In genomic region chr11:103198339-103198738, GRCm38 (mm10) we compare ENCODE assay signal across 9 mouse cellular contexts. TPM values are rescaled to one million over a fixed set of nuclear protein-coding genes. Genes with fewer than 3 reads are reported as not detected.
DNase-seq lines count a peak whose midpoint lies in the region; ATAC-seq lines count a peak whose summit lies in the region.
"Had no signal": no experiment of that assay in that cellular context is flagged by ENCODE, and none has a peak within 500 bp of the region (broad histone marks: within the 10 kb centered on the region; RNA-seq: fewer than 3 reads in every experiment).

No protein-coding gene starts in this region.

- peaks cover 23% of the 10 kb centered on the region for H3K4me1 ChIP-seq in heart, embryonic 12.5 days (replicated peaks)
- H3K4me1 ChIP-seq in limb, embryonic 10.5 days = peaks cover 21% of the 10 kb centered on the region

- H3K4me2 ChIP-seq in heart, embryonic 12.5 days = peak overlapping the region; percentile 74

- H3K9me3 ChIP-seq in heart, embryonic 12.5 days (replicated peaks) = no peaks in the 10 kb centered on the region
- H3K9me3 ChIP-seq in limb, embryonic 10.5 days (replicated peaks) = no peaks in the 10 kb centered on the region

- no peak overlapping the region for H3K9ac ChIP-seq in heart, embryonic 12.5 days
- H3K9ac ChIP-seq: liver, embryonic 14.5 days had no signal

- no peak overlapping the region for H3K27ac ChIP-seq in heart, embryonic 12.5 days (ENCODE audit: poor library complexity, severe bottlenecking)
- no peak overlapping the region for H3K27ac ChIP-seq in limb, embryonic 10.5 days
- H3K27ac ChIP-seq: liver, embryonic 14.5 days had no signal

- no peak for DNase-seq in heart, adult 18-20 months
- DNase-seq in thymus, postnatal 14 days = peak; percentile 6
- no peak for DNase-seq in thymus, postnatal 0 days (ENCODE audit: low spot score)
- no peak for DNase-seq in limb, embryonic 10.5 days (ENCODE audit: low spot score)
- DNase-seq in spleen, postnatal 4 days (ENCODE audit: low spot score in 2 of 2) = no peak
- DNase-seq in right cerebral cortex, postnatal 14 days = no peak
- no peak for DNase-seq in adrenal gland, postnatal 4 days (ENCODE audit: low spot score in 2 of 2)

- no peak for ATAC-seq in heart, embryonic 12.5 days (ENCODE audit: insufficient number of reproducible peaks, low FRiP score)

- WGBS in heart, embryonic 12.5 days = 4% methylated on average over 16 of the region's 16 CpGs
- 4% methylated on average over 16 of the region's 16 CpGs for WGBS in limb, embryonic 10.5 days

- H3K27me3 ChIP-seq in heart, embryonic 12.5 days (replicated peaks) = peaks cover 81% of the 10 kb centered on the region
- peaks cover 98% of the 10 kb centered on the region for H3K27me3 ChIP-seq in limb, embryonic 10.5 days (ENCODE audit: low read depth, poor library complexity, severe bottlenecking)

- no peaks in the 10 kb centered on the region for H3K36me3 ChIP-seq in heart, embryonic 12.5 days
- no peaks in the 10 kb centered on the region for H3K36me3 ChIP-seq in limb, embryonic 10.5 days

- peak overlapping the region; percentile 46; the same call in 1 of the 2 replicates for H3K4me3 ChIP-seq in heart, embryonic 12.5 days
- peak overlapping the region; percentile 54 for H3K4me3 ChIP-seq in limb, embryonic 10.5 days

RNA-seq across cellular contexts. Expression of gene 1700023F06Rik, which starts 10.0 kb away (rescaled TPM):
- 0.17 TPM in 1 of 2 replicates, not detected in the other for polyA plus RNA-seq in heart, embryonic 12.5 days (2016; fragmentation: Nextera tagmentation; extraction: Ambion mirVana)
- not detected for total RNA-seq in heart, adult 18-20 months (2021)
- 0.56 and 0.93 TPM in 2 replicates for polyA plus RNA-seq in thymus, postnatal 0 days (2015; fragmentation: Nextera tagmentation; extraction: Ambion mirVana)
- 0.29 and 0.30 TPM in 2 replicates for polyA plus RNA-seq in limb, embryonic 10.5 days (2016; fragmentation: Nextera tagmentation; extraction: Ambion mirVana)
- total RNA-seq in adrenal gland, postnatal 4 days (2021) = under 1 TPM; 0.45 to 0.70 TPM
- polyA plus RNA-seq: liver, embryonic 14.5 days had no signal

RNA-seq across cellular contexts. Expression of gene Spata32, which starts 19.9 kb away (rescaled TPM):
- polyA plus RNA-seq in heart, embryonic 12.5 days (2016; fragmentation: Nextera tagmentation; extraction: Ambion mirVana) = not detected in 2 replicates
- not detected for total RNA-seq in heart, adult 18-20 months (2021)
- not detected in 2 replicates for polyA plus RNA-seq in thymus, postnatal 0 days (2015; fragmentation: Nextera tagmentation; extraction: Ambion mirVana)
- not detected in 2 replicates for polyA plus RNA-seq in limb, embryonic 10.5 days (2016; fragmentation: Nextera tagmentation; extraction: Ambion mirVana)
- not detected for total RNA-seq in adrenal gland, postnatal 4 days (2021)
- polyA plus RNA-seq: liver, embryonic 14.5 days had no signal

RNA-seq across cellular contexts. Expression of gene Fmnl1, which starts 27.4 kb away (rescaled TPM):
- polyA plus RNA-seq in heart, embryonic 12.5 days (2016; fragmentation: Nextera tagmentation; extraction: Ambion mirVana) = 1.1 and 1.7 TPM in 2 replicates
- total RNA-seq in heart, adult 18-20 months (2021) = 10 to 100 TPM; 18.1 to 20.2 TPM
- polyA plus RNA-seq in thymus, postnatal 0 days (2015; fragmentation: Nextera tagmentation; extraction: Ambion mirVana) = 56.9 and 59.8 TPM in 2 replicates
- polyA plus RNA-seq in limb, embryonic 10.5 days (2016; fragmentation: Nextera tagmentation; extraction: Ambion mirVana) = 0.49 and 0.73 TPM in 2 replicates
- total RNA-seq in adrenal gland, postnatal 4 days (2021) = 10 to 100 TPM; 13.4 to 14.2 TPM

Comparison
In these comparisons a context has a peak if more than half of its experiments do, and no peak if none do; other contexts are left out.
1. RNA of gene Fmnl1, which starts 27.4 kb away (polyA plus RNA-seq): 56.9 to 59.8 TPM in thymus, postnatal 0 days; 1.1 to 1.7 TPM in heart, embryonic 12.5 days and 0.49 to 0.73 TPM in limb, embryonic 10.5 days; every median in the first group is over 10 times any median in the second.